Mouse (Mus musculus) cerebellum, adult 2 months (tissue): ENCODE data around the gene Eml6.

ENCODE experiments used
- CTCF ChIP-seq: fragments of 200-500 bp; IDR thresholded peaks from 2 replicates; pipeline ENCODE4 v1.5.1; 2011; ENCODE audit warnings: low read depth, mild to moderate bottlenecking, control low read depth, low read length, moderate library complexity, borderline replicate concordance; ENCODE audit not compliant: insufficient read depth
- POLR2A ChIP-seq: fragments of 200-500 bp; IDR thresholded peaks from 2 replicates; pipeline ENCODE4 v1.6.1; 2011; ENCODE audit warnings: low read length, control low read depth, borderline replicate concordance; ENCODE audit not compliant: insufficient read depth

GRCm38 (mm10) chr11:29923851-29924250, 102.0 kb downstream of the Eml6 start:
- no peak for TF ChIP-seq CTCF
- no peak for TF ChIP-seq POLR2A
